Mouse (Mus musculus) thymus, postnatal 10 days (tissue): ENCODE measurements around the gene Dhodh.
A peak's percentile ranks its signal among the peaks of the same experiment; 100 is the strongest.

Experiments
- DNase-seq, 2 experiments: peaks; one replicate each; pipeline ENCODE4 v3.0.0; 2021; ENCODE audit warnings: low spot score in 2 of 2

The Dhodh gene

GRCm38 (mm10) chr8:109585652-109586051 is 22.8 kb downstream of the Dhodh start:
- no peak for DNase-seq

GRCm38 (mm10) chr8:109584830-109585229 is 23.6 kb downstream of the Dhodh start:
- no peak for DNase-seq

- no peak for DNase-seq
These were observed 24.2 kb downstream of the Dhodh start for GRCm38 (mm10) chr8:109584293-109584692.

- no peak for DNase-seq
These were observed 29.6 kb downstream of the Dhodh start, which contains the start of gene Hp for GRCm38 (mm10) chr8:109578900-109579301. TSS of gene Hp (minus strand) at chr8:109579172.

- no peak for DNase-seq
These were observed 32.2 kb downstream of the Dhodh start for GRCm38 (mm10) chr8:109576311-109576710.

GRCm38 (mm10) chr8:109571139-109571538 is 37.3 kb downstream of the Dhodh start:
- DNase-seq = no peak

GRCm38 (mm10) chr8:109565498-109566333 is 42.8 kb downstream of the Dhodh start, which contains the start of the genes Dhx38 and Txnl4b:
TSS of gene Dhx38 (minus strand) at chr8:109565861.
TSS of gene Txnl4b (plus strand) at chr8:109565892.
- DNase-seq = peak; percentile 97 to 98

GRCm38 (mm10) chr8:109564766-109565165 is 43.7 kb downstream of the Dhodh start:
- DNase-seq = no peak

- DNase-seq = no peak
These were observed 44.6 kb downstream of the Dhodh start for GRCm38 (mm10) chr8:109563881-109564280.

GRCm38 (mm10) chr8:109551663-109552062 is 56.8 kb downstream of the Dhodh start:
- peak in 1 of 2 experiments; percentile 38 for DNase-seq

GRCm38 (mm10) chr8:109544049-109544448 is 64.4 kb downstream of the Dhodh start:
- no peak for DNase-seq

GRCm38 (mm10) chr8:109542748-109543519 is 65.5 kb downstream of the Dhodh start:
- DNase-seq = no peak

GRCm38 (mm10) chr8:109542165-109542564 is 66.3 kb downstream of the Dhodh start:
- DNase-seq = no peak
